Mouse (Mus musculus) neutrophil, adult 5-6 weeks (primary cell): ENCODE results near the gene Jag1. TPM values are rescaled to one million over a fixed set of nuclear protein-coding genes. Genes with fewer than 3 reads are reported as not detected.

ENCODE experiments used
- ATAC-seq: fragments of 151-379, 151-347 bp; 2 replicates; pipeline ENCODE4 v1.8.0; 2017; ENCODE audit warnings: mild to moderate bottlenecking, moderate TSS enrichment; ENCODE audit not compliant: insufficient number of reproducible peaks, poor library complexity, low FRiP score, severe bottlenecking; ENCODE audit errors: extremely low read depth
- total RNA-seq: library from RNA; stranded (forward); fragments of 200-1000 nt; gene quantifications from 2 replicates; pipeline ENCODE4 v1.2.3, GENCODE M21; 2017

The Jag1 gene
- total RNA-seq, 1 experiment from 2014 or later = 0.81 TPM

- ATAC-seq = no peak
Measured at GRCm38 (mm10) chr2:137107946-137108345, 8.5 kb downstream of the Jag1 start.

GRCm38 (mm10) chr2:137107203-137107602 is 9.2 kb downstream of the Jag1 start:
- no peak for ATAC-seq

GRCm38 (mm10) chr2:137101074-137101473 is 15.4 kb downstream of the Jag1 start:
- no peak for ATAC-seq

- ATAC-seq = no peak
Measured at GRCm38 (mm10) chr2:137099211-137099734, 17.2 kb downstream of the Jag1 start.

- ATAC-seq = no peak
Measured at GRCm38 (mm10) chr2:137098269-137099035, 18.0 kb downstream of the Jag1 start.

GRCm38 (mm10) chr2:137096981-137097460 is 19.4 kb downstream of the Jag1 start:
- no peak for ATAC-seq

GRCm38 (mm10) chr2:137094301-137094700 is 22.1 kb downstream of the Jag1 start:
- no peak for ATAC-seq

- no peak for ATAC-seq
Measured at GRCm38 (mm10) chr2:137093298-137093630, 23.2 kb downstream of the Jag1 start.

- ATAC-seq = no peak
Measured at GRCm38 (mm10) chr2:137092523-137093297, 23.7 kb downstream of the Jag1 start.

- ATAC-seq = no peak
Measured at GRCm38 (mm10) chr2:137091766-137092522, 24.5 kb downstream of the Jag1 start.

- ATAC-seq = no peak
Measured at GRCm38 (mm10) chr2:137087705-137088104, 28.7 kb downstream of the Jag1 start.

- ATAC-seq = no peak
Measured at GRCm38 (mm10) chr2:137086621-137087395, 29.6 kb downstream of the Jag1 start.

- ATAC-seq = no peak
Measured at GRCm38 (mm10) chr2:137085257-137085656, 31.2 kb downstream of the Jag1 start.

GRCm38 (mm10) chr2:137082896-137083620 is 33.4 kb downstream of the Jag1 start:
- no peak for ATAC-seq

GRCm38 (mm10) chr2:137081001-137081400 is 35.4 kb downstream of the Jag1 start:
- ATAC-seq = no peak

GRCm38 (mm10) chr2:137080468-137080867 is 36.0 kb downstream of the Jag1 start:
- no peak for ATAC-seq

GRCm38 (mm10) chr2:137079721-137080320 is 36.6 kb downstream of the Jag1 start:
- no peak for ATAC-seq

GRCm38 (mm10) chr2:137078771-137079170 is 37.7 kb downstream of the Jag1 start:
- ATAC-seq = no peak
